Mouse (Mus musculus) liver, embryonic 14.5 days (tissue): ENCODE data around the gene Sgms2. TPM values are rescaled to one million over a fixed set of nuclear protein-coding genes. Genes with fewer than 3 reads are reported as not detected.
A peak's percentile ranks its signal among the peaks of the same experiment; 100 is the strongest.

Experiments used
- ATAC-seq: fragments of 200-750 bp; cut with Nextera tagmentation; 2 replicates; pipeline ENCODE4 v1.8.0; 2017; ENCODE audit warnings: moderate number of reproducible peaks, mild to moderate bottlenecking, moderate library complexity; ENCODE audit not compliant: insufficient read depth
- DNase-seq, 3 experiments: peaks; one replicate each; pipeline ENCODE4 v3.0.0-alpha.2; 2012 to 2013; ENCODE audit warnings: low read depth in 3 of 3, low spot score in 3 of 3
- H3K27ac ChIP-seq: fragments of 300-500 bp; sonication (generic); 2 replicates; pipeline ENCODE4 v1.5.1; 2014; ENCODE audit warnings: moderate library complexity, mild to moderate bottlenecking, control low read depth, inconsistent platforms
- H3K27me3 ChIP-seq: fragments of 300-500 bp; sonication (generic); 2 replicates; pipeline ENCODE4 v1.6.1; 2014; ENCODE audit warnings: mild to moderate bottlenecking, low read length, moderate library complexity; ENCODE audit not compliant: control insufficient read depth, insufficient read depth
- H3K36me3 ChIP-seq: fragments of 300-500 bp; sonication (generic); replicated peaks from 2 replicates; pipeline ENCODE4 v1.6.1; 2014; ENCODE audit warnings: low read depth; ENCODE audit not compliant: control insufficient read depth, insufficient read depth
- H3K4me1 ChIP-seq, 2 experiments: fragments of 200-500 bp in 1 of 2; fragments of 300-500 bp in 1 of 2; sonication (generic) in 1 of 2; replicated peaks; 2 replicates each; pipeline ENCODE4 v1.6.1; 2012 to 2014; ENCODE audit warnings: antibody characterized with exemption in 1 of 2, inconsistent platforms in 1 of 2, low read length in 1 of 2; ENCODE audit not compliant: control insufficient read depth in 2 of 2, insufficient read depth in 2 of 2
- H3K4me2 ChIP-seq: fragments of 300-500 bp; sonication (generic); 2 replicates; pipeline ENCODE4 v1.6.1; 2014; ENCODE audit warnings: low read depth, mild to moderate bottlenecking, control low read depth, moderate library complexity
- H3K4me3 ChIP-seq, 2 experiments: fragments of 200-500 bp in 1 of 2; fragments of 300-500 bp in 1 of 2; sonication (generic) in 1 of 2; 2 replicates each; pipeline ENCODE4 v1.5.1; 2012 to 2014; ENCODE audit warnings: low read depth in 2 of 2, low read length in 2 of 2, mild to moderate bottlenecking in 2 of 2, control low read depth in 1 of 2, inconsistent platforms in 1 of 2, moderate library complexity in 1 of 2; ENCODE audit not compliant: insufficient read depth in 1 of 2
- H3K9ac ChIP-seq: fragments of 300-500 bp; sonication (generic); replicated peaks from 2 replicates; pipeline ENCODE4 v1.6.1; 2014; ENCODE audit warnings: mild to moderate bottlenecking, control low read depth, moderate library complexity
- H3K9me3 ChIP-seq: fragments of 300-500 bp; sonication (generic); 2 replicates; pipeline ENCODE4 v1.6.1; 2016; ENCODE audit warnings: low read length, mixed read lengths; ENCODE audit not compliant: control insufficient read depth
- CTCF ChIP-seq: IDR thresholded peaks from 2 replicates; pipeline ENCODE4 v1.5.1; 2016; ENCODE audit warnings: antibody characterized with exemption, low read depth, control low read depth
- EP300 ChIP-seq: IDR thresholded peaks from 2 replicates; pipeline ENCODE4 v1.6.1; 2016; ENCODE audit warnings: antibody characterized with exemption, low read depth
- WGBS: fragments of 180-500 bp; shearing (Covaris S2); extraction: QIAGEN DNeasy Blood & Tissue Kit; methylation state at CpG from one replicate; pipeline ENCODE4 v1.1.7; 2014; ENCODE audit not compliant: insufficient replicate concordance; 5-methylcytosine and 5-hydroxymethylcytosine counted together
- polyA plus RNA-seq, 2 experiments: library from polyadenylated mRNA; depleted of rRNA in 1 of 2; stranded (reverse) in 1 of 2; unstranded in 1 of 2; fragments of >200 nt; fragmentation: Nextera tagmentation in 1 of 2; extraction: Ambion mirVana in 1 of 2; gene quantifications; 2 replicates each; pipeline versions ENCODE4 v1.2.1 to v1.2.3; 2012 to 2014

The Sgms2 gene
- polyA plus RNA-seq, 2 experiments = 1.6 to 3.6 TPM

DNA sequence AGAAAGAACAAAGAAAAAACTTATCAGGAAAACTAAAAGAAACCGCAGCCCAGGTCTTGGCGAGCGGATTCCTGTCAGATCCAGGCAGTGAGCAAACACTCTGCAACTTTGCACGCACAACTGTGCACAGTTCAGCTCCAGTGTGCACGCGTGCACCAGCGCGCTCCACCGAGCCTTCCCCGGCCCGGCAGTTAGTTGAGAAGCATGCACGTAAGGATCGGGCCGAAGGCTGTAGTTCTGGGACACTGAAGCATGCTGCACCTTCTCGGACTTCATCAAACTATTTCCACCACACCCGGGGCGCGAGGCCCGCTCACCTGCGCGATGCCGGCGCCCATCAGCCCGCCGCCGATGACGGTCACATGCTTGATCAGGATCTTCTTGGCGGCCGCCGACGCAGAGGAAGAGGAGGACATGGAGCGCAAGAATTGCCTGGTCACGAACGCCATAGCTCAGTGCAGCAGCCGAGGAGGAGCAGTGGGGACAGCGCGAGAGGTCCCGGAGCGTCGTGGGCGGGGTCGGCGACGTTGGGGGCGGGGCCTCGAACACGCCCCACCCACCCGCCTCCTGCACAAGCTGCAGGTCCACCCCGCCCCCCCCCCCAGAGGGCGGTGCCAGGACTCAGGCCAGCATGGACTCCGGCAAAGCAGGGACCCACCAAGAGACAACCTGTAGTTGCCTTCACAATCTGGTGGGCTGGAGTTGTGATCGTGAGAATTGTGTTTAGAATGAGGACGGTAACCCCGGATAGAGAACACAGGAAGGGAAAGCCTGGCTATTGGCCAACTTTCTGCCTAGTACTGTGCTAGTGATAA is 219.4 kb downstream of the Sgms2 start, which contains the start of gene Hadh:
Gene Hadh, minus strand, starts transcription at position 543 of the 815 bp plus-strand sequence.
- H3K27ac ChIP-seq = no peak within 1 kb of the TSS
- no peaks in the 10 kb centered on the region for H3K9me3 ChIP-seq
- ATAC-seq (peak; percentile 84), DNase-seq (peak; percentile 52 to 66 (median 58))
- no peaks in the 10 kb centered on the region for H3K36me3 ChIP-seq
- H3K4me3 ChIP-seq = peak within 1 kb of the TSS; percentile 70 to 73
- H3K9ac ChIP-seq = peak within 1 kb of the TSS; percentile 62
- peaks cover 0 to 21% of the 10 kb centered on the region in 2 experiments; a peak in 3 of 4 replicates for H3K4me1 ChIP-seq
- no peaks in the 10 kb centered on the region for H3K27me3 ChIP-seq
- under 1% methylated on average over 53 of the region's 54 CpGs for WGBS
- H3K4me2 ChIP-seq = peak within 1 kb of the TSS; percentile 85
- TF ChIP-seq CTCF (no peak), EP300 (no peak)

DNA sequence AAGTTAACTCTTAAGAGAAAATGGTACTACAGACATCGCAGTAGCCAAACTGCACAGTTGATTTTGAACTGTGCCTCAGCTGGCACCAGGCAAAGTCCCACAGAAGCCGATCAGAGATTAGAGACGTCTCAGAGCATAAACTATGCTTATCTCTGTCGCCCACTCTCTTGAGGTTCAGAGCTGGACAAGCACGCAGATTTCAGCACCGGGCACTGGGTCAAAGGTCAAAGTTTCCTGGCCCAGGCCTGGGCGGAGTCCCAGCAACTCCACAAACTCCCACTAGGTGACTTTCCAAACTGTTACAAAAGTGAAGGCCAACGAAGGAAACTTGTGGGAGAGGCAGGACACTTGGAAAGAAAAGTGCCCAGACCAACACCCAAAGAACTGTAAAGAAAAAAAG is 220.1 kb downstream of the Sgms2 start:
- no peak; the same call in 1 of the 2 replicates for TF ChIP-seq CTCF
- peak; percentile 51 for TF ChIP-seq EP300
- ATAC-seq (peak; percentile 62), DNase-seq (peak; percentile 50 to 61 (median 50))
- Histone ChIP-seq H3K4me3 (peak overlapping the region; percentile 70 to 73), H3K9ac (no peak overlapping the region), H3K4me1 (peaks cover 0 to 26% of the 10 kb centered on the region in 2 experiments; a peak in 3 of 4 replicates), H3K9me3 (no peaks in the 10 kb centered on the region), H3K36me3 (no peaks in the 10 kb centered on the region), H3K4me2 (peak overlapping the region; percentile 85), H3K27me3 (no peaks in the 10 kb centered on the region), H3K27ac (no peak overlapping the region)
- 2% methylated on average over 8 of the region's 8 CpGs for WGBS

DNA sequence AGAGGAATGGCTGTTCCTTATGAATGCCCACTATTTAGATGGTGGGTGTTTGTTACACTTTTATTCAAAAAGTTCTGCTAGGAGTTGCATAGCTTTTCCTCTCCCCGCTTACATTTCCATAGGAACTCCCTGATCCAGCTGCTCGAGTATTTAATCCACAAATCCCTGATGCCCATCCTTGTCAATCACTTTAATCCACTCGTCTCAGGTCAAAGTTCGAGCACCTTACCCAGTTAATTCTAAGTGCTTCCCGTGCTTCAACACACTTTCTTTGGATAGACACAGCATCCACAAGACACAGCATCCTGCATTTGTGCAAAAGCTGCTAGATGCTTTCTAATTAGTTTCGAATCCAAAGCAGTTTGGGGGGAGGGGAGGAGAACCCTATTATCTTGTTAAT is 220.8 kb downstream of the Sgms2 start:
- TF ChIP-seq EP300 (no peak), CTCF (no peak)
- H3K9me3 ChIP-seq = no peaks in the 10 kb centered on the region
- peak overlapping the region; percentile 85 for H3K4me2 ChIP-seq
- WGBS = 57% methylated on average over 6 of the region's 6 CpGs
- peaks cover 0 to 27% of the 10 kb centered on the region in 2 experiments; a peak in 3 of 4 replicates for H3K4me1 ChIP-seq
- no peaks in the 10 kb centered on the region for H3K36me3 ChIP-seq
- ATAC-seq = no peak
- no peak overlapping the region for H3K27ac ChIP-seq
- H3K27me3 ChIP-seq = no peaks in the 10 kb centered on the region
- DNase-seq = no peak
- no peak overlapping the region for H3K9ac ChIP-seq
- H3K4me3 ChIP-seq = peak overlapping the region; percentile 14 to 70; a peak in 3 of 4 replicates

Other genes starting within 250 kb of the Sgms2 start
- 61.1 and 78.3 TPM in 2 replicates for gene Hadh, start 219.3 kb downstream of the Sgms2 start, polyA plus RNA-seq (2012; rRNA removed)
- gene Hadh, start 219.3 kb downstream of the Sgms2 start, polyA plus RNA-seq (2014; fragmentation: Nextera tagmentation; extraction: Ambion mirVana) = 98.0 and 109 TPM in 2 replicates
- gene Cyp2u1, start 188.2 kb downstream of the Sgms2 start, polyA plus RNA-seq (2012; rRNA removed) = 0.15 TPM in 2 replicates
- gene Cyp2u1, start 188.2 kb downstream of the Sgms2 start, polyA plus RNA-seq (2014; fragmentation: Nextera tagmentation; extraction: Ambion mirVana) = 0.04 and 0.08 TPM in 2 replicates
- 5.0 and 6.5 TPM in 2 replicates for gene Papss1, start 73.4 kb upstream of the Sgms2 start, polyA plus RNA-seq (2012; rRNA removed)
- gene Papss1, start 73.4 kb upstream of the Sgms2 start, polyA plus RNA-seq (2014; fragmentation: Nextera tagmentation; extraction: Ambion mirVana) = 8.0 and 8.2 TPM in 2 replicates